Mouse (Mus musculus) neural tube, embryonic 14.5 days (tissue): ENCODE data around the gene Cdk5rap1. TPM values are rescaled to one million over a fixed set of nuclear protein-coding genes. Genes with fewer than 3 reads are reported as not detected.

Source experiments
- ATAC-seq: fragments of 200-750 bp; cut with Nextera tagmentation; 2 replicates; pipeline ENCODE4 v1.8.0; 2017; ENCODE audit warnings: low read depth, mild to moderate bottlenecking, moderate TSS enrichment, moderate library complexity
- H3K27ac ChIP-seq: fragments of 300-500 bp; sonication (generic); 2 replicates; pipeline ENCODE4 v1.5.1; 2014; ENCODE audit warnings: low read depth, mild to moderate bottlenecking, control low read depth, low read length, moderate library complexity, mixed read lengths
- H3K27me3 ChIP-seq: fragments of 300-500 bp; sonication (generic); 2 replicates; pipeline ENCODE4 v1.6.1; 2014; ENCODE audit warnings: low read length; ENCODE audit not compliant: control insufficient read depth, insufficient read depth
- H3K36me3 ChIP-seq: fragments of 300-500 bp; sonication (generic); 2 replicates; pipeline ENCODE4 v1.6.1; 2014; ENCODE audit warnings: low read length, mixed read lengths; ENCODE audit not compliant: control insufficient read depth, insufficient read depth
- H3K4me1 ChIP-seq: fragments of 300-500 bp; sonication (generic); 2 replicates; pipeline ENCODE4 v1.6.1; 2014; ENCODE audit warnings: low read length; ENCODE audit not compliant: control insufficient read depth, insufficient read depth
- H3K4me2 ChIP-seq: fragments of 300-500 bp; sonication (generic); 2 replicates; pipeline ENCODE4 v1.6.1; 2014; ENCODE audit warnings: mild to moderate bottlenecking, low read depth, low read length, control low read depth
- H3K4me3 ChIP-seq: fragments of 300-500 bp; sonication (generic); 2 replicates; pipeline ENCODE4 v1.5.1; 2014; ENCODE audit warnings: low read depth, low read length, control low read depth, mixed read lengths
- H3K9ac ChIP-seq: fragments of 300-500 bp; sonication (generic); replicated peaks from 2 replicates; pipeline ENCODE4 v1.6.1; 2014; ENCODE audit warnings: low read depth, mild to moderate bottlenecking, control low read depth, low read length, mixed read lengths
- H3K9me3 ChIP-seq: fragments of 300-500 bp; sonication (generic); 2 replicates; pipeline ENCODE4 v1.6.1; 2016; ENCODE audit warnings: low read length; ENCODE audit not compliant: control insufficient read depth
- WGBS: fragments of 180-500 bp; shearing (Covaris S2); extraction: QIAGEN DNeasy Blood & Tissue Kit; methylation state at CpG from one replicate; pipeline ENCODE4 v1.1.7; 2014; 5-methylcytosine and 5-hydroxymethylcytosine counted together
- polyA plus RNA-seq: library from polyadenylated mRNA; unstranded; fragments of >200 nt; fragmentation: Nextera tagmentation; extraction: Ambion mirVana; gene quantifications from 2 replicates; pipeline ENCODE4 v1.2.1, GENCODE M21; 2014

Gene Cdk5rap1
- polyA plus RNA-seq, 1 experiment from 2014 or later: 10.5 TPM

DNA sequence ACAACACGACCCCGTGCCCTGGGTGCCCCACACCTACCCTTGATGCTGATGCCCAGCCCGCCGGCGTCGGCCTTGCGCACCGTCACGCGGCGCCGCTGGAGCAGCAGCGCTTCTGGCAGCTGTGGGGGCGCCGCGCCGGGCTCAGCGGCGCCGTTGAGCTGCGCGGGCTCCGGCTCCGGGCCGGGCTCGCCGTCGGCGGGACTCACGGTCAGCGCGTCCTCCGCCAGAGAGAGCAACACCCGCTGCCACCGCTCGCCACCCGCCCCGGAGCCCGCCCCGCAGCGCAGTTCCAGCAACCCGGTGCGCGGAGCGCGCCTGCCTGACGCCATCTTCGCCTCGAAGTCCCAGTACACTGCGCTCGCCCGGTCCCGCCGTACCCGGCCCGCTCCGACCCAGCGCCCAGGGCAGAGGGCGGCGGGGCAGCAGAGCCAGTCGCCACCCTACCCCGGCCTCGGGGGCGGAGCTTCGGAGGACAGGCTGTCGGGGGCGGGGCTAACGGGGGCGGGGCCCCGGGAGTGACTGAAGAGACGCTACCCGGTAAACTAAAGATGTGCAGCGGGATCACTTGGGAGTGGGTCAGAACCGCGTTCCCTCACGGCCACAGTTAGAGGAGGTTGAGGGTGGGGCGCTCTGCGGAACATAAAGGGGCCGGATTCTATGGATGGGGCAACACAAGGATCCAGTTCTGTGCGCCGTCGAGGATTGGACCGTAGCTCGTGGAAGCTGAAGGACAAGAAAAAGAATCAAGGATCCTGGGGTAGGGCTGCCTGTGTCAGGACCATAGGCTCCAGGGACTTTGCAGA, 35.0 kb upstream of the Cdk5rap1 start, which contains the start of gene Snta1:
TSS of gene Snta1 (minus strand) at position 457 of the 803 bp plus-strand sequence.
- Histone ChIP-seq H3K27ac (no peak within 1 kb of the TSS; the same call in 1 of the 2 replicates), H3K9ac (peak within 1 kb of the TSS; percentile 72), H3K4me3 (peak within 1 kb of the TSS; percentile 67), H3K9me3 (no peaks in the 10 kb centered on the region), H3K4me1 (peaks cover 7% of the 10 kb centered on the region; the same call in 1 of the 2 replicates), H3K4me2 (peak within 1 kb of the TSS; percentile 59), H3K36me3 (no peaks in the 10 kb centered on the region), H3K27me3 (no peaks in the 10 kb centered on the region)
- 2% methylated on average over 76 of the region's 84 CpGs for WGBS
- peak; percentile 82 for ATAC-seq

DNA sequence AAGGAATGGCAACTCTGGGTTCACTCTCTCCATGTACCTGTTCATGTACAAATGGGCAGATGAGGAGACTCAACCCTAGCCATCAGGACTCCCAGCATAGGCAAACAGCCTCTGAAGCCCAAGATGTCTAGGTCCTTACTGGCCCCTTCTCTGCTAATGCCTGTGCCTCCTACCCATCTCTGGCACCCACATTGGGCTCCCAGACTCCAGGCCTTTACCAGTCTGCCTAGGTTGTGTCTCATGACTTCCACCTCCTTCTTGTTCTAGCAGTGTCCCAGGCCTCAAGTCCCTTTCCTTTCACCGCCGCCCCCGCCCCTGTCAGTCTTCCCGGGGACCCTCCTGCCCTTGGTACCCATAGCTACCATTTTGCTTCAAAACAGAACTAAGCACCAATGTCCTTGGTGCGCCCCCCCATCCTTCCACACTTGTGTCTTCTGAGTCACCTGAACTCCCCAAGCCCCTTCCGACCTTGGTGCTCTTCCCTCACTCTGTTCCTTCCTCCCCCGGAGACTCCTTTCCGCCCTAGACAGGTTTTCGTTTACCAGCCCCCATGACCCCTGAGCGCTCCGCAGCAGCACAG, 34.3 kb upstream of the Cdk5rap1 start:
- Histone ChIP-seq H3K4me1 (peaks cover 7% of the 10 kb centered on the region; the same call in 1 of the 2 replicates), H3K27me3 (no peaks in the 10 kb centered on the region), H3K4me2 (peak overlapping the region; percentile 59), H3K9me3 (no peaks in the 10 kb centered on the region), H3K27ac (no peak overlapping the region; the same call in 1 of the 2 replicates), H3K9ac (peak overlapping the region; percentile 72), H3K36me3 (no peaks in the 10 kb centered on the region), H3K4me3 (peak overlapping the region; percentile 67)
- WGBS: 28% methylated on average over 11 of the region's 11 CpGs
- ATAC-seq: no peak; the same call in 1 of the 2 replicates

DNA sequence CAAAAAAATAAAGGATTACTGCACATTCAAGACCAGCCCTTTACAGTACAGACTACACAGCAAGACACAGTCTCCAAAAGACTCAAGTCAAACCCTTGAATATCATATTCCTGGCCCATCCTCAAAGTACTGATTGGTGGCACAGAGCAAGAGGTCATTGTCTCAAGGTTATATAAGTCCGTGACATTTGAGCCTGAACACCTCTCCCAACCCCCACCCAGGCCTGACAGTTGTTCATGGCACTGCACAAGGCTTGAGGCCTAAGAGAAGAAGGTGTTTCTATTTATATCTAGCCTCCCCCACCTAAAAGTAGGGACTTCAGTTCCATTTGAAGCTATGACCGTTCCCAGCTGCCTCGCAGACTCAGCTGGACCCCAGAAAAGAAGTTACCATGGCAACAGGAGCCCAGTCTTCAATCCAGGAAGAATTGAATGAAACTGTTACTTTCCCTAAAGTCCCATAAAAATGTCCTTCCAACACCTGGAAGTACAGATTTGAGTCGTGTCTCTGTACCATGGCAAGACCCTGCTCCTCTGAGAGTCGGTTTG, 32.7 kb upstream of the Cdk5rap1 start:
- no peaks in the 10 kb centered on the region for H3K36me3 ChIP-seq
- H3K27ac ChIP-seq: no peak overlapping the region
- no peak overlapping the region; the same call in 1 of the 2 replicates for H3K4me2 ChIP-seq
- H3K27me3 ChIP-seq: no peaks in the 10 kb centered on the region
- no peak overlapping the region for H3K9ac ChIP-seq
- no peaks in the 10 kb centered on the region for H3K9me3 ChIP-seq
- 39% methylated on average over 5 of the region's 5 CpGs for WGBS
- no peak overlapping the region for H3K4me3 ChIP-seq
- peaks cover 7% of the 10 kb centered on the region; the same call in 1 of the 2 replicates for H3K4me1 ChIP-seq
- no peak for ATAC-seq

DNA sequence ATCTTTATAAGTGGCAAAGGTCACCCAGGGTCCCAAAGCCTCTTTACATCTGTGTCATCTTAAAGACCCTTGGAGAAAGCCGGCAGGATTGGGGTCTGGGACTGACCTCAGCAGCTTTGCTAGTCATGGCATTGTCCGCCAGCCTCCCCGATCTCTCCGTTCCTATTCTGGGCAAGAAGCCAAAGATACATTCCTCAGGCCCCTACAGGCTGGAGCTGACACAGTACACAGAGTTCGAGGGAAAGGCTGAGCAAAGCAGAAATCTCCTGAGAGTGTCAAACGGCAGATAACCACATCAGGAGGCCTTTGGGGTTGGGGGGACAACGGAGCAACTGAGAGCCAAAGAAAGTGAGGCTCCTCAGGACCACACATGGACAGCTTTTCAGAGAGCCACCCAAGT, 30.0 kb upstream of the Cdk5rap1 start:
- H3K4me3 ChIP-seq: no peak overlapping the region
- ATAC-seq: peak; percentile 66; the same call in 1 of the 2 replicates
- no peak overlapping the region for H3K9ac ChIP-seq
- H3K4me2 ChIP-seq: no peak overlapping the region
- no peak overlapping the region for H3K27ac ChIP-seq
- no peaks in the 10 kb centered on the region for H3K27me3 ChIP-seq
- H3K36me3 ChIP-seq: no peaks in the 10 kb centered on the region
- peaks cover 7% of the 10 kb centered on the region; the same call in 1 of the 2 replicates for H3K4me1 ChIP-seq
- 22% methylated on average over 7 of the region's 7 CpGs for WGBS
- H3K9me3 ChIP-seq: no peaks in the 10 kb centered on the region

DNA sequence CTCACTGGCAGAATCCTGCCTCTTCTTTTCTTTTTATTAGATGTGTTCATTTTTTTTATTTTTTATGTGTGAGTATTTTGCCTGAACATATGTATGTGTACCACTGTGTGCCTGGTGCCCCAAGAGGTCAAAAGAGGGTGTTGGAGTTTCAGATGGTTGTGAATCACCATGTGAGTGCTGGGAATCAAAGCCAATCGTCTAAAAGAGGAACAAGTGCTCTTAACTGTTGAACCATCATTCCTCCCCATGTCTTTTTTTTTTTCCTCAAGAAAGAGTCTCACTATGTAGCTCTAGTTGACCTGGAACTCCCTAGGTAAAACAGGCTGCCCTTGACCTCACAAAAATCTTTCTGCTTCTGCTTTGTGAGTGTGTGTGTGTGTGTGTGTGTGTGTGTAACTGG, 29.2 kb upstream of the Cdk5rap1 start:
- peaks cover 7% of the 10 kb centered on the region; the same call in 1 of the 2 replicates for H3K4me1 ChIP-seq
- H3K27me3 ChIP-seq: no peaks in the 10 kb centered on the region
- H3K9me3 ChIP-seq: no peaks in the 10 kb centered on the region
- no peak overlapping the region for H3K9ac ChIP-seq
- WGBS: 55% methylated on average over 1 of the region's 1 CpGs
- no peak for ATAC-seq
- no peak overlapping the region for H3K4me2 ChIP-seq
- no peak overlapping the region for H3K27ac ChIP-seq
- no peaks in the 10 kb centered on the region for H3K36me3 ChIP-seq
- no peak overlapping the region for H3K4me3 ChIP-seq

DNA sequence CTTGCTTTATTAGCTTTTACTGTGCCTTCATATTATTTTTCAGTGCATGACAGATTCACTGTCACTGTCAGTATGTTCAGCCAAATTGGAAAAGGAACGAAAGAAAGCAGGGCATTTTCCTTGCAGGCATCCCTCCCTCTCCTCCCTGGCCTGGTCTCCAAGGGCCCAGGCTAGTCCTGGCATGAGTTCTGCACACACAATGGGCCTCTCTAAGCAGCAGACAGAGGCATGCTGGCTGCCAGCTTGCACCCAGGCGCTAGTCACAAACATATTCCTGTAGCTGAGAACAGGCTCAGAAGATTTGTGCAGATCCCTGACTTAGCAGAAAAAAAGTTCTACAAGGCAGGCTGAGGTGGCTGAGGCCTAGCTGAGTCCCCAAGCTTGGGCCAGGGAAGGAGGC, 26.5 kb upstream of the Cdk5rap1 start:
- no peak overlapping the region for H3K4me3 ChIP-seq
- no peaks in the 10 kb centered on the region for H3K27me3 ChIP-seq
- no peaks in the 10 kb centered on the region for H3K4me1 ChIP-seq
- no peak overlapping the region for H3K4me2 ChIP-seq
- WGBS: 69% methylated on average over 2 of the region's 2 CpGs
- H3K9me3 ChIP-seq: no peaks in the 10 kb centered on the region
- ATAC-seq: no peak
- H3K27ac ChIP-seq: peak overlapping the region; percentile 6; the same call in 1 of the 2 replicates
- no peak overlapping the region for H3K9ac ChIP-seq
- no peaks in the 10 kb centered on the region for H3K36me3 ChIP-seq

DNA sequence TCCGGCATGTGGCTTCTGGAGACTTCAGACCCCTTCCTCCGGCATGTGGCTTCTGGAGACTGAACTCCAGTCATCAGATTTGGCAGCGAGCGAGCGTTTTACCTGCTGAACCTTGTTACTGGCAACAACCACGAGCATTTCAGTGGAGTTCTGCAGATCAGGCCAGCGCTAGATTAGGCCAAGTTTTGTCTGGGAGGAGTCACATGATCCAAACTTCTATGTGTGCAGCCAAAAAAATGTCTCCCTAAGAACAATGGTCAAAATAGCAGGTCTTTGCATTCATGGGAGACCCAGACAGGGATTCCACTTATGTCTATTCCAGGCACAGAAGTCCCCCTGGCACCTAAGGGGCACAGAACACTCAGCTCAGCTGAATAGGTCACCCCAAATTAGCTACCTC, 25.5 kb upstream of the Cdk5rap1 start:
- no peak for ATAC-seq
- 89% methylated on average over 7 of the region's 7 CpGs for WGBS
- Histone ChIP-seq H3K4me3 (no peak overlapping the region), H3K27ac (no peak overlapping the region), H3K9me3 (no peaks in the 10 kb centered on the region), H3K9ac (no peak overlapping the region), H3K27me3 (no peaks in the 10 kb centered on the region), H3K36me3 (no peaks in the 10 kb centered on the region), H3K4me1 (no peaks in the 10 kb centered on the region), H3K4me2 (no peak overlapping the region)

DNA sequence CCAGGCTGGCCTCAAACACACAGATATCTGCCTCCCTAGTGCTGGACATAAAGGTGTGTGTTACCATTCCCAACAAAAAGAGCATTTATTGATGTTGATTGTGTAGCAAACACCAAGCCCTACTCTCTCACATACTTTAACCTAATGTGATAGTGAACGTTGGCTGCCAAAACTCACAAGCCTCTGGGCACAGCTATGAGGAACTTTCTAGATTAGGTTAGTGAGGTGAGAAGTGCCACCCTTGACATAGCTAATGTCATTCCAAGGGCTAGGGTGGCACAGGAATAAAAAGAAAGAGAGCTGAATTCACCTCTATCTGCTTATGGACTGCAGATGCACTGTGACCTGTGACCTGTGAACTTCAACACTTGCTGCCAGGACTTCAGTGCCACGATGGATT, 23.7 kb upstream of the Cdk5rap1 start:
- Histone ChIP-seq H3K27me3 (no peaks in the 10 kb centered on the region), H3K4me3 (no peak overlapping the region), H3K9me3 (no peaks in the 10 kb centered on the region), H3K36me3 (no peaks in the 10 kb centered on the region), H3K9ac (no peak overlapping the region), H3K4me1 (no peaks in the 10 kb centered on the region), H3K4me2 (no peak overlapping the region), H3K27ac (no peak overlapping the region)
- no peak for ATAC-seq
- WGBS: 95% methylated on average over 2 of the region's 2 CpGs

DNA sequence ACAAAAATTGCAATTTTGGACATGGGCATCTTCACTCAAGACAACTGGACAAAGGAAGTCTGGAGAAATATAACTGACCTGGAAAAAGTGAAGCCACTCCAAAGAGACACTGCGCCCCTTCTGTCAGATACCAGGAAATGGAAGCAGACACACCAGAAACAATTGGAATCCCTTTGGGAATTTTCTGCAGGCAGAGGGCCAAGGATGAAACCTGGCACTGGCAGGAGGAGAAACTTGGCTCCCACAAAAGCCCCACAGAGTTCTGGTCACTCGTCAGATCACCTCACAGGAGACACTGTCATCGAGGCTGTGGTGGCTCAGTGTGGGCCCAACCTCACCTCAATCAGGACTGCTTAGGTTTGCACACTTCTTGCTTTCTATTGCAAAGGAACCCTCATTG, 21.8 kb upstream of the Cdk5rap1 start:
- WGBS: 63% methylated on average over 3 of the region's 3 CpGs
- H3K9ac ChIP-seq: no peak overlapping the region
- no peaks in the 10 kb centered on the region for H3K4me1 ChIP-seq
- H3K27me3 ChIP-seq: no peaks in the 10 kb centered on the region
- H3K36me3 ChIP-seq: no peaks in the 10 kb centered on the region
- H3K4me3 ChIP-seq: no peak overlapping the region
- H3K4me2 ChIP-seq: no peak overlapping the region
- H3K27ac ChIP-seq: no peak overlapping the region
- no peaks in the 10 kb centered on the region for H3K9me3 ChIP-seq
- no peak for ATAC-seq
